In the genomic region with DNA sequence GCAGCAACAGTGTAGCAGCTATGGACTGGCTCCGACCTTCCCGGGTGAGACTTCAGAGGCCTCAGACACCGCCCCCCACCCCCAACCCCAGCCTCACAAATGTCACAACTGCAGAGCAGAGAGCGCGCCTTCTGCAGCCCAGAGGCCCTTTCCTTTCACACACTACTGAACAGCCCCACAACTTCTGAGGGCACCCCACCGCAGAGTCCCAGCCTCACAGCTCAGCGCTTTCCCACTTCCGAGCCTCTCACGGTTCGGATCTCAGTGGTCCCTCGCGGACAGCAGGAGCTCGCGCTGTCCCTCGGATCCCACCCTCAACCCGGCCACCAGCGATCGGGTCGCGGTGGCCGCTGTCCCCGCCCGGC, we compare ENCODE assay signal across 8 mouse cellular contexts. TPM values are rescaled to one million over a fixed set of nuclear protein-coding genes. Genes with fewer than 3 reads are reported as not detected.
DNase-seq lines count a peak whose midpoint lies in the region; ATAC-seq and TF ChIP-seq lines count a peak whose summit lies in the region.

No protein-coding gene starts in this region.

- no peaks in the 10 kb centered on the region for H3K36me3 ChIP-seq in heart, embryonic 14.5 days (ENCODE audit: control insufficient read depth, insufficient read depth, low read length)
- H3K36me3 ChIP-seq in E14TG2a.4 (ENCODE audit: insufficient read depth, low read length) (no peaks in the 10 kb centered on the region), myocyte (ENCODE audit: control insufficient read depth, insufficient read depth) (no peaks in the 10 kb centered on the region)
- no peaks in the 10 kb centered on the region for H3K36me3 ChIP-seq in embryonic facial prominence, embryonic 15.5 days
- 0 out of 2 replicates have a peak, but pooled peaks cover 2% of the 10 kb centered on the region for H3K36me3 ChIP-seq in limb, embryonic 11.5 days (ENCODE audit: control insufficient read depth, insufficient read depth, low read length)

- no peak for TF ChIP-seq CTCF in E14TG2a.4 (conservative IDR thresholded peaks at IDR 0.05; ENCODE audit: low read length)

- H3K79me2 ChIP-seq in myocyte (ENCODE audit: control insufficient read depth, insufficient read depth): peaks cover 51% of the 10 kb centered on the region

- ATAC-seq in heart, embryonic 14.5 days (ENCODE audit: insufficient number of reproducible peaks, insufficient read depth, low FRiP score, low read depth): peak; percentile 28
- ATAC-seq in embryonic facial prominence, embryonic 15.5 days (ENCODE audit: insufficient number of reproducible peaks, low FRiP score, low TSS enrichment, low read depth): peak; percentile 16; the same call in 1 of the 2 replicates
- peak; percentile 59 for ATAC-seq in limb, embryonic 11.5 days (ENCODE audit: insufficient number of reproducible peaks, low FRiP score, low TSS enrichment, low read depth)

- H3ac ChIP-seq in myocyte (ENCODE audit: control insufficient read depth, insufficient read length): peak overlapping the region; percentile 60

- H3K9me3 ChIP-seq in heart, embryonic 14.5 days (ENCODE audit: control insufficient read depth, low read length): no peaks in the 10 kb centered on the region
- no peaks in the 10 kb centered on the region for H3K9me3 ChIP-seq in E14TG2a.4 (ENCODE audit: low read length)
- no peaks in the 10 kb centered on the region for H3K9me3 ChIP-seq in embryonic facial prominence, embryonic 15.5 days (replicated peaks)
- no peaks in the 10 kb centered on the region for H3K9me3 ChIP-seq in limb, embryonic 11.5 days (ENCODE audit: control insufficient read depth, low read length)

- peaks cover 29 to 45% of the 10 kb centered on the region in 2 experiments for H3K4me1 ChIP-seq in heart, embryonic 14.5 days (ENCODE audit: control insufficient read depth in 2 of 2, insufficient read depth in 2 of 2, low read length in 2 of 2)
- peaks cover 57% of the 10 kb centered on the region for H3K4me1 ChIP-seq in E14TG2a.4 (replicated peaks; ENCODE audit: low read depth, low read length)
- H3K4me1 ChIP-seq in embryonic facial prominence, embryonic 15.5 days: peaks cover 42% of the 10 kb centered on the region
- peaks cover 30% of the 10 kb centered on the region for H3K4me1 ChIP-seq in limb, embryonic 11.5 days (ENCODE audit: control insufficient read depth, insufficient read depth, low read length)

- H3K4me2 ChIP-seq in heart, embryonic 14.5 days (ENCODE audit: low read length): peak overlapping the region; percentile 83
- H3K4me2 ChIP-seq in embryonic facial prominence, embryonic 15.5 days (replicated peaks): peak overlapping the region; percentile 79
- peak overlapping the region; percentile 88 for H3K4me2 ChIP-seq in limb, embryonic 11.5 days (ENCODE audit: low read depth, severe bottlenecking)
- H3K4me2 ChIP-seq in myocyte (ENCODE audit: low read depth): peak overlapping the region; percentile 90

- DNase-seq in heart, postnatal 36 days: no peak
- no peak for DNase-seq in limb, embryonic 11.5 days (ENCODE audit: low spot score)
- DNase-seq in left cerebral cortex, postnatal 10 days (ENCODE audit: extremely low spot score in 1 of 2, low spot score in 2 of 2): no peak
- no peak for DNase-seq in frontal cortex, postnatal 10 days (ENCODE audit: low spot score in 2 of 2)

- peak overlapping the region; percentile 80 to 95 for H3K4me3 ChIP-seq in heart, embryonic 14.5 days (ENCODE audit: control insufficient read depth in 1 of 2, insufficient read depth in 1 of 2, low read depth in 1 of 2, low read length in 2 of 2)
- H3K4me3 ChIP-seq in E14TG2a.4 (replicated peaks; ENCODE audit: low read length) (peak overlapping the region; percentile 92), myocyte (peak overlapping the region; percentile 79)
- H3K4me3 ChIP-seq in embryonic facial prominence, embryonic 15.5 days (replicated peaks): peak overlapping the region; percentile 84
- peak overlapping the region; percentile 82 for H3K4me3 ChIP-seq in limb, embryonic 11.5 days (ENCODE audit: low read depth, low read length)

- WGBS in heart, embryonic 14.5 days: under 1% methylated on average over 23 of the region's 23 CpGs
- WGBS in embryonic facial prominence, embryonic 15.5 days: 1% methylated on average over 23 of the region's 23 CpGs
- WGBS in limb, embryonic 11.5 days: under 1% methylated on average over 21 of the region's 23 CpGs

- intact Hi-C loops in heart, postnatal 36 days (cut with DNase I): no loop called here
- intact Hi-C loops in left cerebral cortex, postnatal 10 days (cut with DNase I): no loop called here

- no peak for TF ChIP-seq POLR2A in myocyte (IDR thresholded peaks at IDR 0.05; ENCODE audit: insufficient read length, low read depth)

- H3K9ac ChIP-seq in heart, embryonic 14.5 days (ENCODE audit: low read length): peak overlapping the region; percentile 86
- H3K9ac ChIP-seq in embryonic facial prominence, embryonic 15.5 days: peak overlapping the region; percentile 92
- H3K9ac ChIP-seq in limb, embryonic 11.5 days (ENCODE audit: low read length): peak overlapping the region; percentile 90

- peak overlapping the region; percentile 93 to 95 for H3K27ac ChIP-seq in heart, embryonic 14.5 days (replicated peaks in 1 of 2; ENCODE audit: control insufficient read depth in 1 of 2, insufficient read depth in 1 of 2, low read depth in 2 of 2, low read length in 2 of 2)
- H3K27ac ChIP-seq in embryonic facial prominence, embryonic 15.5 days (replicated peaks): peak overlapping the region; percentile 99
- H3K27ac ChIP-seq in limb, embryonic 11.5 days (replicated peaks; ENCODE audit: low read depth, low read length): peak overlapping the region; percentile 92

- no peaks in the 10 kb centered on the region for H3K27me3 ChIP-seq in heart, embryonic 14.5 days (ENCODE audit: control insufficient read depth, insufficient read depth, low read length)
- peaks cover 33% of the 10 kb centered on the region for H3K27me3 ChIP-seq in E14TG2a.4 (ENCODE audit: insufficient read depth, low read length)
- H3K27me3 ChIP-seq in embryonic facial prominence, embryonic 15.5 days: no peaks in the 10 kb centered on the region
- H3K27me3 ChIP-seq in limb, embryonic 11.5 days (ENCODE audit: control insufficient read depth, insufficient read depth, low read length): no peaks in the 10 kb centered on the region
- H3K27me3 ChIP-seq in myocyte (ENCODE audit: control insufficient read depth, insufficient read depth, insufficient read length): no peaks in the 10 kb centered on the region

TF ChIP-seq in myocyte, 11 proteins besides CTCF, POLR2A, EP300 and RAD21:
- no peak for TF ChIP-seq MYOD1 (IDR thresholded peaks at IDR 0.05; ENCODE audit: control insufficient read depth in 1 of 3, insufficient read length in 2 of 3, low read depth in 2 of 3)
TF ChIP-seq in myocyte: peak in this region for 0.

RNA-seq across cellular contexts. Expression of a gene that starts 6.3 kb away (rescaled TPM):
- 43.8 and 46.2 TPM in 2 replicates for polyA plus RNA-seq in heart, embryonic 14.5 days (2014; fragmentation: Nextera tagmentation; extraction: Ambion mirVana)
- 10 to 100 TPM; 24.7 to 35.3 TPM for total RNA-seq in heart, postnatal 36 days (2021)
- polyA plus RNA-seq in embryonic facial prominence, embryonic 15.5 days (2015; fragmentation: Nextera tagmentation; extraction: Ambion mirVana): 69.9 and 70.3 TPM in 2 replicates
- 54.4 and 58.7 TPM in 2 replicates for polyA plus RNA-seq in limb, embryonic 11.5 days (2014; fragmentation: Nextera tagmentation; extraction: Ambion mirVana)
- polyA plus RNA-seq in myocyte (2012; fragmentation: generic; extraction: Trizol): 62.6 TPM
- 10 to 100 TPM; 13.8 to 14.5 TPM for total RNA-seq in left cerebral cortex, postnatal 10 days (2021)

RNA-seq across cellular contexts. Expression of a gene that starts 18.1 kb away (rescaled TPM):
- 13.1 and 15.0 TPM in 2 replicates for polyA plus RNA-seq in heart, embryonic 14.5 days (2014; fragmentation: Nextera tagmentation; extraction: Ambion mirVana)
- total RNA-seq in heart, postnatal 36 days (2021): 10 to 100 TPM; 21.8 to 29.7 TPM
- 39.9 and 42.1 TPM in 2 replicates for polyA plus RNA-seq in embryonic facial prominence, embryonic 15.5 days (2015; fragmentation: Nextera tagmentation; extraction: Ambion mirVana)
- 14.2 and 15.8 TPM in 2 replicates for polyA plus RNA-seq in limb, embryonic 11.5 days (2014; fragmentation: Nextera tagmentation; extraction: Ambion mirVana)
- polyA plus RNA-seq in myocyte (2012; fragmentation: generic; extraction: Trizol): 37.0 TPM
- 10 to 100 TPM; 71.5 to 73.3 TPM for total RNA-seq in left cerebral cortex, postnatal 10 days (2021)

RNA-seq across cellular contexts. Expression of a gene that starts 39.5 kb away (rescaled TPM):
- polyA plus RNA-seq in heart, embryonic 14.5 days (2014; fragmentation: Nextera tagmentation; extraction: Ambion mirVana): 63.5 and 70.1 TPM in 2 replicates
- total RNA-seq in heart, postnatal 36 days (2021): 10 to 100 TPM; 67.3 to 73.6 TPM
- 94.2 and 94.5 TPM in 2 replicates for polyA plus RNA-seq in embryonic facial prominence, embryonic 15.5 days (2015; fragmentation: Nextera tagmentation; extraction: Ambion mirVana)
- polyA plus RNA-seq in limb, embryonic 11.5 days (2014; fragmentation: Nextera tagmentation; extraction: Ambion mirVana): 73.7 and 78.3 TPM in 2 replicates
- 33.3 TPM for polyA plus RNA-seq in myocyte (2012; fragmentation: generic; extraction: Trizol)
- total RNA-seq in left cerebral cortex, postnatal 10 days (2021): 10 to 100 TPM; 31.5 to 32.6 TPM

RNA-seq across cellular contexts. Expression of a gene that starts 39.5 kb away (rescaled TPM):
- 27.3 and 27.6 TPM in 2 replicates for polyA plus RNA-seq in heart, embryonic 14.5 days (2014; fragmentation: Nextera tagmentation; extraction: Ambion mirVana)
- total RNA-seq in heart, postnatal 36 days (2021): 10 to 100 TPM; 31.0 to 31.8 TPM
- 29.4 and 31.8 TPM in 2 replicates for polyA plus RNA-seq in embryonic facial prominence, embryonic 15.5 days (2015; fragmentation: Nextera tagmentation; extraction: Ambion mirVana)
- polyA plus RNA-seq in limb, embryonic 11.5 days (2014; fragmentation: Nextera tagmentation; extraction: Ambion mirVana): 53.7 and 55.2 TPM in 2 replicates
- polyA plus RNA-seq in myocyte (2012; fragmentation: generic; extraction: Trizol): 16.1 TPM
- total RNA-seq in left cerebral cortex, postnatal 10 days (2021): 10 to 100 TPM; 33.4 to 33.8 TPM
